Mouse (Mus musculus) intestine, postnatal 0 days (tissue): Measurements from ENCODE around the gene Lrrc23. TPM values are rescaled to one million over a fixed set of nuclear protein-coding genes. Genes with fewer than 3 reads are reported as not detected.

Experiments
- ATAC-seq: fragments of 200-750 bp; cut with Nextera tagmentation; 2 replicates; pipeline ENCODE4 v1.8.0; 2017; ENCODE audit warnings: mild to moderate bottlenecking, moderate TSS enrichment, moderate library complexity
- H3K27ac ChIP-seq: fragments of 300-500 bp; sonication (generic); 2 replicates; pipeline ENCODE4 v1.5.1; 2014; ENCODE audit warnings: mild to moderate bottlenecking, low read depth, low read length, moderate library complexity
- H3K27me3 ChIP-seq: fragments of 300-500 bp; sonication (generic); replicated peaks from 2 replicates; pipeline ENCODE4 v1.6.1; 2014; ENCODE audit warnings: low read length, mixed read lengths; ENCODE audit not compliant: control insufficient read depth, insufficient read depth
- H3K36me3 ChIP-seq: fragments of 300-500 bp; sonication (generic); 2 replicates; pipeline ENCODE4 v1.6.1; 2014; ENCODE audit warnings: mild to moderate bottlenecking, moderate library complexity; ENCODE audit not compliant: control insufficient read depth, insufficient read depth
- H3K4me1 ChIP-seq: fragments of 300-500 bp; sonication (generic); replicated peaks from 2 replicates; pipeline ENCODE4 v1.6.1; 2014; ENCODE audit warnings: antibody characterized with exemption, low read length, mixed read lengths; ENCODE audit not compliant: control insufficient read depth, insufficient read depth
- H3K4me2 ChIP-seq: fragments of 300-500 bp; sonication (generic); replicated peaks from 2 replicates; pipeline ENCODE4 v1.6.1; 2014; ENCODE audit warnings: low read depth, mild to moderate bottlenecking, moderate library complexity
- H3K4me3 ChIP-seq: fragments of 300-500 bp; sonication (generic); 2 replicates; pipeline ENCODE4 v1.5.1; 2014; ENCODE audit warnings: low read depth, low read length
- H3K9ac ChIP-seq: fragments of 300-500 bp; sonication (generic); 2 replicates; pipeline ENCODE4 v1.6.1; 2014; ENCODE audit warnings: mild to moderate bottlenecking, low read depth, low read length
- H3K9me3 ChIP-seq: fragments of 300-500 bp; sonication (generic); 2 replicates; pipeline ENCODE4 v1.6.1; 2016; ENCODE audit warnings: mixed run types; ENCODE audit not compliant: control insufficient read depth
- CTCF ChIP-seq: sonication (generic); IDR thresholded peaks from 2 replicates; pipeline ENCODE4 v1.5.1; 2016; ENCODE audit warnings: low read depth, mild to moderate bottlenecking, control low read depth, antibody characterized with exemption, moderate library complexity
- WGBS: fragments of 180-500 bp; shearing (Covaris S2); extraction: QIAGEN DNeasy Blood & Tissue Kit; methylation state at CpG from one replicate; pipeline ENCODE4 v1.1.7; 2014; 5-methylcytosine and 5-hydroxymethylcytosine counted together
- polyA plus RNA-seq: library from polyadenylated mRNA; unstranded; fragments of >200 nt; fragmentation: Nextera tagmentation; extraction: Ambion mirVana; gene quantifications from 2 replicates; pipeline ENCODE4 v1.2.1, GENCODE M21; 2015

Lrrc23 gene
- 0.21 TPM in 1 of 2 replicates, not detected in the other for polyA plus RNA-seq

DNA sequence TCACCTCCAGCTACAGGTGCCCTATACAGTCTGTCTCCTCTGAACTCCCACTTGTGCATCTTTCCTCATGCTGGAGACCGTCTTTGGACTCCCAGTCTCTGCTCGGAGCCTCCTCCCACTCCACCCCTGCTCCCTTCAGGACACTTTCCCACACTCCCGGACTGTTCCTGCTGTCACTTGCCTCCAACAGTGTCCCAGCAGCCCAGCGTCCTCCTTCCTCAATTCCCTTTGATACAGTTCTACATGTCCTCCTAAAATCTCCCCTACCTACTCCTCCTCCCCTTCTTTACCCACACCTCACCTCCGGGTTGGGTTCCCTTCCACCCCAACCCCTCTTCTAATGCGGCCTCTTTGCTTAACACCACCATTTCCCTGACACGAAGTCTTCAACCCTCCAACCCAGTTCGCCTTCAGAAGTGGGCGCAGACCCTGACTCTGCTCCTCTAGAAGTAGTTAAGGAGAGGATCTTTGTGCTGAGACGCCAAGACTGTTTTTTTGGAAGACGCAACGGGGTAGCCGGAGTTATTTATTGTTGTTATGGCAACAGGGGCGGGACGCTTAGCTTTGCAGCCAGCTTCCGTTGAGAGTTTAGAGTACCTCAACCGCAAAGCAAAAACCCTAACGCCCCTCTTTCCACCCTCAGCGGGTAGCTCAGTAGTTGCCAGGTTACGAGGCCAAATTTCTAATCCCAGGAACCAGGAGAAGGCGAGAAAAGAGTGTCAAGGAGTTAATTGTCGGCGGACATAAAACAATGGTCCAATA, at the start of gene Lrrc23:
Lrrc23 (minus strand) TSS at position 506 of the 762 bp plus-strand sequence.
- Histone ChIP-seq H3K9ac (peak within 1 kb of the TSS; percentile 26; the same call in 1 of the 2 replicates), H3K4me2 (peak within 1 kb of the TSS; percentile 56), H3K27me3 (peaks cover 12% of the 10 kb centered on the region; the same call in 1 of the 2 replicates), H3K9me3 (no peaks in the 10 kb centered on the region), H3K27ac (no peak within 1 kb of the TSS), H3K36me3 (no peaks in the 10 kb centered on the region), H3K4me1 (no peaks in the 10 kb centered on the region), H3K4me3 (peak within 1 kb of the TSS; percentile 22)
- no peak for ATAC-seq
- 4% methylated on average over 23 of the region's 23 CpGs for WGBS
- no peak for TF ChIP-seq CTCF

DNA sequence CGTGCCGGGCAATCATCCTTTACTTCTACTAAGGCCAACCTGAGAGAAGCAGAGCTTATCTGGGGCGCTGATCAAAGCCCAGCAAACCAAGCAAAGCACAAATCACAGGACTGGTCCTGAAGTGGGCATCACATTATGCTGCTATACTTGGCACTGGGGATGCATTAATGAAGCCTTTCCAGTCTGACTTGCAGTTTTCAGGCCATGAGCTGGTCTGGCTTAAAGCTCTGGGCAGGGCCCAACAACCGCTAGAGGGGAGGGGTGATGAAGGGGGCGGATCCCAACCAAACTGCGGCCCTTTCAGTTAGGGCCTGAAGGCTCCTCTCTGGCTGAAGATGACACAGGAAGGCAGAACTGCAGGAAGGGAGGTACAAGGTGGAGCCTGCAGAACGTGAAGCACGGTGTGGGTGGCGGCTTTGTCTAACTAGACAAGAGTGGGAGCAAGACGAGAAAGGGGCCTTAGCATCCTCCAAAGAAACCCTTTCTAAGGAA, 48.6 kb upstream of the Lrrc23 start:
- Histone ChIP-seq H3K36me3 (peaks cover 46% of the 10 kb centered on the region), H3K9me3 (no peaks in the 10 kb centered on the region), H3K27ac (no peak overlapping the region), H3K4me2 (peak overlapping the region; percentile 76), H3K9ac (peak overlapping the region; percentile 37), H3K4me1 (peaks cover 5% of the 10 kb centered on the region; the same call in 1 of the 2 replicates), H3K4me3 (peak overlapping the region; percentile 68), H3K27me3 (no peaks in the 10 kb centered on the region)
- no peak for ATAC-seq
- WGBS = 19% methylated on average over 10 of the region's 10 CpGs
- TF ChIP-seq CTCF = 0 out of 2 replicates have a peak, but pooled peaks have one; percentile 11

DNA sequence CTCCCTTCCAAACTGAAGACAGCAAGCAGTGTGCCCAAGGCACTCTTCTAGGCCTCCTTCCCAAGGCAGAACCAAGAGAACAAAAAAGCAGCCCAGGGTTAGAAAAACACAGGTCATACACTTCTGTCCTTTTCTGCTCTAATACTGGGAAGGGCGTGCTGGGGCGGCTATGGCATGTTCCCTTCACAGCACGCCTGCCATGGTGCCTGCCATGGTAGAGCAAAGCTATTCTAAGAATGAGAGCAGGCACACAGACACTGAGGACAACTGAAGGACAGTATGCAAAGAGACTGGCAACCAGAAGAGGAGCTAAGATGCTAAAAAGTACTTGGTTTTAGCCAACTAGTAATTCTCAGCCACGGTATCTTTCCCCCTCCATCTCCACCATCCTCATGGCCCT, 42.5 kb upstream of the Lrrc23 start:
- no peaks in the 10 kb centered on the region for H3K4me1 ChIP-seq
- WGBS = 94% methylated on average over 4 of the region's 4 CpGs
- H3K36me3 ChIP-seq = peaks cover 86% of the 10 kb centered on the region
- no peak for TF ChIP-seq CTCF
- H3K4me2 ChIP-seq = no peak overlapping the region
- H3K9me3 ChIP-seq = no peaks in the 10 kb centered on the region
- no peaks in the 10 kb centered on the region for H3K27me3 ChIP-seq
- no peak overlapping the region for H3K27ac ChIP-seq
- no peak for ATAC-seq
- H3K9ac ChIP-seq = no peak overlapping the region
- H3K4me3 ChIP-seq = no peak overlapping the region

DNA sequence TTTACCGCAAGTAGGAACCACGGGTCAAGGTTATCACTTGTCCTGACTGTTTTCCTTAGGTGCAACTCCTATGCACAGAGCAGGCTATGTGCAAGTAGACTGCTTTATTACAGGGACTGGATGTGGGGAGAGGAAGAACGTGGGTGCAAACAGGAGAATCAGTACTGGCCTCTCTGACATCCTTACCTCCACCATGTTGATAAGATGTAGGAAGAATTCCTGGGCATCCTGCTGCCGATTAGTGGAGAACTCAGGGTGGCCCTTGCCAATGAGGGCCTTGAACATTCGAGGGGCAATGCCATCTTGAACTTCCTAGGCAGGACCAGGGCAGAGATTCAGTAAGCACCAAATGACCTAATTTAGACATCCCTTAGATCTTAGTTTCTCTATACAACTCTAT, 41.4 kb upstream of the Lrrc23 start:
- Histone ChIP-seq H3K27ac (no peak overlapping the region), H3K27me3 (no peaks in the 10 kb centered on the region), H3K4me3 (no peak overlapping the region), H3K4me2 (no peak overlapping the region), H3K9me3 (no peaks in the 10 kb centered on the region), H3K4me1 (no peaks in the 10 kb centered on the region), H3K36me3 (peaks cover 92% of the 10 kb centered on the region), H3K9ac (no peak overlapping the region)
- ATAC-seq = no peak
- WGBS = 87% methylated on average over 5 of the region's 5 CpGs
- TF ChIP-seq CTCF = no peak

DNA sequence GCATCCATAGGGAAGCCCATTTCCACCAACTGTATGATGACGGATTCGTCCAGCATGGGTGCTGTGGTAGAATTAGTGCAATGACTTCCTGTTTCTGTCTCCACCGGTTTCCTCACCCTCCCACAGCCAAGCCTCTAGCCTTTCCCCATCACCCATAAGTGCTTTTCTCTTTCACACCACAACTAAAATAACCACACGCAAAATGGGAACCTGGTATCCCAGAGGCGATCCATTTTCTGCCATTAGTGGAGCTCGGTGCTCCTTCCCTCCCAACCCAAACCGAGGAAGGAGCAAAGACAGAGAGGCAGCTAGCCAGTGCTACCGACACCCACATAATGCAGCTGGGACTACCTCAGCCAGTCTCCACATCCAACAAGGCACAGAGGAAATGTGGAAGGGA, 38.4 kb upstream of the Lrrc23 start:
- Histone ChIP-seq H3K27me3 (no peaks in the 10 kb centered on the region), H3K36me3 (peaks cover 69% of the 10 kb centered on the region), H3K4me2 (no peak overlapping the region), H3K27ac (no peak overlapping the region), H3K9me3 (no peaks in the 10 kb centered on the region), H3K4me1 (peaks cover 4% of the 10 kb centered on the region; the same call in 1 of the 2 replicates), H3K4me3 (no peak overlapping the region), H3K9ac (no peak overlapping the region)
- 86% methylated on average over 8 of the region's 8 CpGs for WGBS
- TF ChIP-seq CTCF = no peak
- ATAC-seq = no peak

DNA sequence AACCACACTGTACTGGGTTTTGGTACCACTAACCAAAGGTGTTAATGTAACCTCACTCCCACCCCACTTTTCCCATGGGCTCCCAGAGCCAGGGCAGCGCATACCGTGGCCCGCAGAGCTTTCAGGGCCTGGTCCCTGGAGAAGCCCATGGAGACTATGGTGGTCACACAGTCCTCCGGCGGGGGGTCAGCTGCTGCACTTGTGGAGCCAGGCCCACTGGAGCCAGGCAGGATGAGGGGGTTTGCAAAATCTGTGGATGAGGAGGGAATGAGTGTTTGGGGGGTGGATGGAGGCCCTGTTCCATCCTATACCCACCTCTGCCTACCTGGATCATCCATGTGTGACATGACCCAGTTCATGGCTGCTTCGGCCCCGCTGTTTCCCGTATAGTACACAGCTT, 38.0 kb upstream of the Lrrc23 start:
- no peak for TF ChIP-seq CTCF
- Histone ChIP-seq H3K9me3 (no peaks in the 10 kb centered on the region), H3K4me3 (no peak overlapping the region), H3K9ac (no peak overlapping the region), H3K4me2 (no peak overlapping the region), H3K4me1 (peaks cover 7% of the 10 kb centered on the region; the same call in 1 of the 2 replicates), H3K36me3 (peaks cover 65% of the 10 kb centered on the region), H3K27me3 (no peaks in the 10 kb centered on the region), H3K27ac (0 out of 2 replicates have a peak overlapping the region, but pooled peaks have one; percentile 28)
- ATAC-seq = no peak
- 95% methylated on average over 8 of the region's 8 CpGs for WGBS
